In the genomic region with DNA sequence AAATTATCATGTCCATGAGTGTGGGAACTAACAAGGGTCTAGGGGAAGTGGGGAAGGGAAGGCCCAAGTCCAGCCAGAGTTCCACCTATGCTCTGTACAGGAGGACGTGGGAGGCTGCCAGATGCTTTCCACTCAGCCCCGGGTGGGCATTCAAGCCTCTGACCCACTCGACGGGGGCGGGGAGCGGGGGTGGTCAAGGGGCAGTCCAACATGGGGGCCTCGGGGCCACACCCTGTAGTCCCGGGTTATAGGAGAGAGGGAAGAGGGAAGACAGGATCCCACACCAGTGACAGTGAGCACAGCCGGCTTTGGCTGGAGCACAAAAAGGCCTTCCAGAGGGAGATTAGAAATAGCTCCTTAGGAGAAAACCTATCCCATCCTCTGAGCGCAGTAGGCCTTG, we compare ENCODE assay signal across 26 mouse cellular contexts.
DNase-seq lines count a peak whose midpoint lies in the region; ATAC-seq and TF ChIP-seq lines count a peak whose summit lies in the region.
"Had no signal": no experiment of that assay in that cellular context is flagged by ENCODE, and none has a peak within 500 bp of the region (broad histone marks: within the 10 kb centered on the region; RNA-seq: fewer than 3 reads in every experiment).

No protein-coding gene starts in this region.

- 0 out of 2 replicates have a peak overlapping the region, but pooled peaks have one; percentile 26 for H3K27ac ChIP-seq in heart, postnatal 0 days (ENCODE audit: low read depth)
- H3K27ac ChIP-seq in midbrain, embryonic 11.5 days (ENCODE audit: low read depth, low read length), result no peak overlapping the region
- no peak overlapping the region for H3K27ac ChIP-seq in midbrain, postnatal 0 days (ENCODE audit: low read depth, low read length)
- H3K27ac ChIP-seq: embryonic facial prominence, embryonic 13.5 days; forebrain, embryonic 12.5 days; forebrain, embryonic 15.5 days; heart, adult 2 months; heart, embryonic 10.5 days; heart, embryonic 13.5 days; hindbrain, embryonic 10.5 days; hindbrain, embryonic 15.5 days had no signal

- no peaks in the 10 kb centered on the region for H3K36me3 ChIP-seq in heart, postnatal 0 days (replicated peaks; ENCODE audit: control insufficient read depth, insufficient read depth, low read length)
- no peaks in the 10 kb centered on the region for H3K36me3 ChIP-seq in midbrain, embryonic 11.5 days (ENCODE audit: control insufficient read depth, insufficient read depth, low read length)
- no peaks in the 10 kb centered on the region for H3K36me3 ChIP-seq in midbrain, postnatal 0 days (ENCODE audit: insufficient read depth, low read length)
- H3K36me3 ChIP-seq: embryonic facial prominence, embryonic 13.5 days; forebrain, embryonic 12.5 days; forebrain, embryonic 15.5 days; G1E; heart, embryonic 10.5 days; heart, embryonic 13.5 days; hindbrain, embryonic 10.5 days; hindbrain, embryonic 15.5 days had no signal

- H3K27me3 ChIP-seq in heart, postnatal 0 days (ENCODE audit: control insufficient read depth, insufficient read depth, low read length), result no peaks in the 10 kb centered on the region
- no peaks in the 10 kb centered on the region for H3K27me3 ChIP-seq in midbrain, embryonic 11.5 days (ENCODE audit: control insufficient read depth, insufficient read depth, low read length)
- no peaks in the 10 kb centered on the region for H3K27me3 ChIP-seq in midbrain, postnatal 0 days (ENCODE audit: insufficient read depth, low read length)
- H3K27me3 ChIP-seq: CH12.LX; embryonic facial prominence, embryonic 13.5 days; forebrain, embryonic 12.5 days; forebrain, embryonic 15.5 days; heart, embryonic 13.5 days; hindbrain, embryonic 15.5 days; Patski had no signal

- ATAC-seq in heart, postnatal 0 days (ENCODE audit: insufficient read depth, low read depth), result no peak
- ATAC-seq in midbrain, embryonic 11.5 days (ENCODE audit: low FRiP score), result peak; percentile 54; the same call in 1 of the 2 replicates
- ATAC-seq in midbrain, postnatal 0 days (ENCODE audit: low FRiP score), result no peak; the same call in 1 of the 2 replicates
- ATAC-seq: forebrain, embryonic 15.5 days; Patski had no signal

- intact Hi-C loops in heart, postnatal 10 days (cut with DNase I), result no loop called here

- no peak overlapping the region for H3K4me3 ChIP-seq in heart, postnatal 0 days (ENCODE audit: low read depth, low read length)
- no peak overlapping the region for H3K4me3 ChIP-seq in midbrain, embryonic 11.5 days (ENCODE audit: low read depth, low read length)
- no peak overlapping the region for H3K4me3 ChIP-seq in midbrain, postnatal 0 days (ENCODE audit: low read depth, low read length)
- H3K4me3 ChIP-seq: embryonic facial prominence, embryonic 13.5 days; erythroblast, embryonic 14.5 days; forebrain, embryonic 12.5 days; forebrain, embryonic 15.5 days; heart, adult 2 months; heart, embryonic 10.5 days; heart, embryonic 13.5 days; hindbrain, embryonic 10.5 days; hindbrain, embryonic 15.5 days had no signal

- TF ChIP-seq EP300 in heart, postnatal 0 days (IDR thresholded peaks at IDR 0.05; ENCODE audit: low read depth), result no peak

- H3K9me3 ChIP-seq in heart, postnatal 0 days (replicated peaks; ENCODE audit: control insufficient read depth, low read length), result no peaks in the 10 kb centered on the region
- H3K9me3 ChIP-seq in midbrain, embryonic 11.5 days (ENCODE audit: control insufficient read depth, low read length), result no peaks in the 10 kb centered on the region
- H3K9me3 ChIP-seq in midbrain, postnatal 0 days (ENCODE audit: low read length), result no peaks in the 10 kb centered on the region
- H3K9me3 ChIP-seq: embryonic facial prominence, embryonic 13.5 days; forebrain, embryonic 12.5 days; forebrain, embryonic 15.5 days; G1E; heart, embryonic 10.5 days; heart, embryonic 13.5 days; hindbrain, embryonic 10.5 days; hindbrain, embryonic 15.5 days had no signal

- no peak for TF ChIP-seq CTCF in heart, postnatal 0 days (IDR thresholded peaks at IDR 0.05; ENCODE audit: low read depth)
- no peak for TF ChIP-seq CTCF in midbrain, postnatal 0 days (IDR thresholded peaks at IDR 0.05)

- no peak overlapping the region for H3K4me2 ChIP-seq in heart, postnatal 0 days (ENCODE audit: low read depth, low read length)
- H3K4me2 ChIP-seq in midbrain, embryonic 11.5 days, result no peak overlapping the region
- H3K4me2 ChIP-seq in midbrain, postnatal 0 days (ENCODE audit: low read depth, low read length, poor library complexity, severe bottlenecking), result no peak overlapping the region
- H3K4me2 ChIP-seq: embryonic facial prominence, embryonic 13.5 days; forebrain, embryonic 12.5 days; forebrain, embryonic 15.5 days; heart, embryonic 13.5 days; hindbrain, embryonic 15.5 days had no signal

- DNase-seq in heart, postnatal 0 days (ENCODE audit: low spot score), result no peak
- DNase-seq in heart, postnatal 10 days, result no peak
- DNase-seq in midbrain, embryonic 11.5 days (ENCODE audit: low spot score, missing footprints), result no peak
- no peak for DNase-seq in midbrain, postnatal 0 days (ENCODE audit: low spot score)
- DNase-seq in testis, postnatal 10 days (ENCODE audit: low spot score), result peak; percentile 42
- DNase-seq in testis, postnatal 14 days (ENCODE audit: low spot score), result no peak
- DNase-seq: adrenal gland, postnatal 10 days; adrenal gland, postnatal 36 days; B cell, adult 2 months; cerebellum, adult 18-20 months; cerebellum, adult 9-10 months; cerebellum, postnatal 14 days; gastrocnemius, postnatal 36 days; heart, adult 2 months; heart, postnatal 36 days had no signal

- peaks cover 3% of the 10 kb centered on the region; the same call in 1 of the 2 replicates for H3K4me1 ChIP-seq in heart, postnatal 0 days (ENCODE audit: control insufficient read depth, insufficient read depth)
- no peaks in the 10 kb centered on the region for H3K4me1 ChIP-seq in midbrain, embryonic 11.5 days (ENCODE audit: control insufficient read depth, insufficient read depth, low read length)
- no peaks in the 10 kb centered on the region for H3K4me1 ChIP-seq in midbrain, postnatal 0 days (ENCODE audit: insufficient read depth, low read length)
- H3K4me1 ChIP-seq: embryonic facial prominence, embryonic 13.5 days; forebrain, embryonic 12.5 days; forebrain, embryonic 15.5 days; heart, embryonic 10.5 days; hindbrain, embryonic 10.5 days; hindbrain, embryonic 15.5 days had no signal

- WGBS in heart, postnatal 0 days, result 75% methylated on average over 10 of the region's 10 CpGs
- 71% methylated on average over 10 of the region's 10 CpGs for WGBS in midbrain, embryonic 11.5 days
- 77% methylated on average over 10 of the region's 10 CpGs for WGBS in midbrain, postnatal 0 days

- no peak overlapping the region for H3K9ac ChIP-seq in heart, postnatal 0 days (replicated peaks; ENCODE audit: low read depth, low read length)
- H3K9ac ChIP-seq in midbrain, embryonic 11.5 days (ENCODE audit: low read length), result no peak overlapping the region
- no peak overlapping the region for H3K9ac ChIP-seq in midbrain, postnatal 0 days (replicated peaks; ENCODE audit: low read length, poor library complexity, severe bottlenecking)
- H3K9ac ChIP-seq: embryonic facial prominence, embryonic 13.5 days; forebrain, embryonic 12.5 days; forebrain, embryonic 15.5 days; heart, embryonic 13.5 days; hindbrain, embryonic 15.5 days had no signal
